Mouse (Mus musculus): Measurements from ENCODE around the gene Trak1.
A peak's percentile ranks its signal among the peaks of the same experiment; 100 is the strongest.

DNA sequence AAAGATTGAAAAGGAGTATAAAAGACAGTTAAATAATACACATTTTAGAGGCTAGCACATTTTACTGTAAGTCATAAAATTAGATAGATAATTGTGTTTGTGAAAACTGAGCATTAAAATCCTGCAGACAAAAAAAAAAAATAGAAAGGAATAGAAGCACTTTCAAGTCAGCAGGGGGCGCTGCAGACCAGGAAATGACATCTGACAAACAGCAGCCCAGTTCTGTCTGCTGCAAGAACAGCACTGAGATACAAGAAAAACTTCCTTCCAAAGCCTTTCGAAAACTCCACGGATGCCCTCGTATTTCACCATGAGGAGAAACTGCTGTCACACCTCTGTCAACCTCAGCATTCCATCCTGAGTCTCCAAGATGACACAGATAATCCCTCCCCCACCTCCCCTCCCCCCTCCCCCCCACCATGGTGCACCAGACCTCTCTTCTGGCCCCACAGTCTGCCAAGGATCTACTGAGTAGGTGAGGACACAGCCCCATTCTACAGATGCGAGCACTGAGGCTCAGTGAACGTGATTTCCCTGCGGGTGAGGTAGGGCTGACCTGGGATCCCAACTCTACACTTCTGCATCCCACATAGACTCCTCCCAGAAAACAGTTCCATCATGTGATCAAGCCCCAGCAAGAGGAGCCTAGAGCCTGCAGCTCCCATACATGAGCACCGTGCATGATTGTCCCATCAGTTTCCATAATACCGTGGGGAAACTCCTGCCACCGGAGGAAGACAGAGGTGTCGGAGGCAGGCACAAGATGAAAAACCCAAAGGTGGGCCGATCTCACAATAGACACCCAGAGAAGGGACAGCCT lies 49.1 kb upstream of the Trak1 start:
- TF ChIP-seq POLR2A (IDR thresholded peaks at IDR 0.05; ENCODE audit: low read depth, low read length) (no peak), CTCF (IDR thresholded peaks at IDR 0.05; ENCODE audit: extremely low read depth, insufficient read depth, insufficient read length, insufficient replicate concordance) (peak; percentile 66; the same call in 1 of the 2 replicates)
